Mouse (Mus musculus) lung, embryonic 14.5 days (tissue): ENCODE measurements around the gene Hist1h3e. TPM values are rescaled to one million over a fixed set of nuclear protein-coding genes. Genes with fewer than 3 reads are reported as not detected.

Experiments
- ATAC-seq: fragments of 200-750 bp; cut with Nextera tagmentation; 2 replicates; pipeline ENCODE4 v1.8.0; 2017; ENCODE audit warnings: mild to moderate bottlenecking, moderate TSS enrichment, moderate library complexity; ENCODE audit not compliant: insufficient read depth
- DNase-seq: peaks from one replicate; pipeline ENCODE4 v3.0.0-alpha.2; 2015
- H3K27ac ChIP-seq: fragments of 300-500 bp; sonication (generic); 2 replicates; pipeline ENCODE4 v1.5.1; 2014; ENCODE audit warnings: low read depth, mild to moderate bottlenecking, moderate library complexity
- H3K27me3 ChIP-seq: fragments of 300-500 bp; sonication (generic); 2 replicates; pipeline ENCODE4 v1.6.1; 2014; ENCODE audit warnings: low read length, control low read depth; ENCODE audit not compliant: insufficient read depth
- H3K36me3 ChIP-seq: fragments of 300-500 bp; sonication (generic); 2 replicates; pipeline ENCODE4 v1.6.1; 2014; ENCODE audit warnings: control low read depth; ENCODE audit not compliant: insufficient read depth
- H3K4me1 ChIP-seq: fragments of 300-500 bp; sonication (generic); 2 replicates; pipeline ENCODE4 v1.6.1; 2014; ENCODE audit warnings: antibody characterized with exemption, control low read depth; ENCODE audit not compliant: insufficient read depth
- H3K4me2 ChIP-seq: fragments of 300-500 bp; sonication (generic); 2 replicates; pipeline ENCODE4 v1.6.1; 2014; ENCODE audit warnings: mild to moderate bottlenecking
- H3K4me3 ChIP-seq: fragments of 300-500 bp; sonication (generic); 2 replicates; pipeline ENCODE4 v1.5.1; 2014; ENCODE audit warnings: low read depth, low read length
- H3K9ac ChIP-seq: fragments of 300-500 bp; sonication (generic); 2 replicates; pipeline ENCODE4 v1.6.1; 2014
- H3K9me3 ChIP-seq: fragments of 300-500 bp; sonication (generic); 2 replicates; pipeline ENCODE4 v1.6.1; 2016; ENCODE audit warnings: low read depth, low read length, control low read depth
- CTCF ChIP-seq: IDR thresholded peaks from 2 replicates; pipeline ENCODE4 v1.5.1; 2016; ENCODE audit warnings: antibody characterized with exemption, low read depth
- WGBS: fragments of 180-500 bp; shearing (Covaris S2); extraction: QIAGEN DNeasy Blood & Tissue Kit; methylation state at CpG from one replicate; pipeline ENCODE4 v1.1.7; 2014; 5-methylcytosine and 5-hydroxymethylcytosine counted together
- polyA plus RNA-seq: library from polyadenylated mRNA; unstranded; fragments of >200 nt; fragmentation: Nextera tagmentation; extraction: Ambion mirVana; gene quantifications from 2 replicates; pipeline ENCODE4 v1.2.1, GENCODE M21; 2014

Gene Hist1h3e
- polyA plus RNA-seq, 1 experiment from 2014 or later = 10.6 TPM

- peak; percentile 53 for ATAC-seq
These were observed 42.8 kb downstream of the Hist1h3e start for GRCm38 (mm10) chr13:23519416-23519815.

GRCm38 (mm10) chr13:23518885-23519284, 43.3 kb downstream of the Hist1h3e start:
- Histone ChIP-seq H3K4me3 (peak overlapping the region; percentile 56), H3K27ac (peak overlapping the region; percentile 61; the same call in 1 of the 2 replicates), H3K9me3 (no peaks in the 10 kb centered on the region), H3K27me3 (no peaks in the 10 kb centered on the region), H3K4me2 (peak overlapping the region; percentile 96), H3K4me1 (no peaks in the 10 kb centered on the region), H3K36me3 (no peaks in the 10 kb centered on the region), H3K9ac (0 out of 2 replicates have a peak overlapping the region, but pooled peaks have one; percentile 21)
- DNase-seq = peak; percentile 95
- ATAC-seq = peak; percentile 68
- under 1% methylated on average over 6 of the region's 6 CpGs for WGBS
- TF ChIP-seq CTCF = no peak

More at GRCm38 (mm10) chr13:23519416-23519815, 42.8 kb downstream of the Hist1h3e start:
- H3K27ac ChIP-seq = peak overlapping the region; percentile 61; the same call in 1 of the 2 replicates
- H3K9ac ChIP-seq = 0 out of 2 replicates have a peak overlapping the region, but pooled peaks have one; percentile 21
- no peaks in the 10 kb centered on the region for H3K9me3 ChIP-seq
- 0% methylated on average over 10 of the region's 10 CpGs for WGBS
- peak overlapping the region; percentile 96 for H3K4me2 ChIP-seq
- no peaks in the 10 kb centered on the region for H3K27me3 ChIP-seq
- no peaks in the 10 kb centered on the region for H3K36me3 ChIP-seq
- peak; percentile 97 for DNase-seq
- no peak for TF ChIP-seq CTCF
- no peaks in the 10 kb centered on the region for H3K4me1 ChIP-seq
- H3K4me3 ChIP-seq = peak overlapping the region; percentile 56

GRCm38 (mm10) chr13:23518295-23518603, 43.9 kb downstream of the Hist1h3e start:
- Histone ChIP-seq H3K27me3 (no peaks in the 10 kb centered on the region), H3K9ac (peak overlapping the region; percentile 27; the same call in 1 of the 2 replicates), H3K4me2 (peak overlapping the region; percentile 96), H3K4me3 (peak overlapping the region; percentile 56), H3K9me3 (no peaks in the 10 kb centered on the region), H3K4me1 (no peaks in the 10 kb centered on the region), H3K27ac (no peak overlapping the region), H3K36me3 (no peaks in the 10 kb centered on the region)
- no peak for TF ChIP-seq CTCF
- DNase-seq (no peak), ATAC-seq (no peak)
- WGBS = under 1% methylated on average over 6 of the region's 6 CpGs

GRCm38 (mm10) chr13:23517603-23518294, 44.4 kb downstream of the Hist1h3e start:
- no peaks in the 10 kb centered on the region for H3K36me3 ChIP-seq
- WGBS = 0% methylated on average over 27 of the region's 27 CpGs
- no peaks in the 10 kb centered on the region for H3K4me1 ChIP-seq
- no peaks in the 10 kb centered on the region for H3K9me3 ChIP-seq
- peak overlapping the region; percentile 56 for H3K4me3 ChIP-seq
- DNase-seq = peak; percentile 96
- peak overlapping the region; percentile 78; the same call in 1 of the 2 replicates for H3K27ac ChIP-seq
- peak; percentile 89 for ATAC-seq
- TF ChIP-seq CTCF = no peak
- no peaks in the 10 kb centered on the region for H3K27me3 ChIP-seq
- H3K4me2 ChIP-seq = peak overlapping the region; percentile 96
- peak overlapping the region; percentile 45 for H3K9ac ChIP-seq

GRCm38 (mm10) chr13:23516822-23517602, 45.2 kb downstream of the Hist1h3e start:
- peak overlapping the region; percentile 96 for H3K4me2 ChIP-seq
- no peaks in the 10 kb centered on the region for H3K36me3 ChIP-seq
- H3K27ac ChIP-seq = peak overlapping the region; percentile 78; the same call in 1 of the 2 replicates
- H3K4me1 ChIP-seq = no peaks in the 10 kb centered on the region
- WGBS = 0% methylated on average over 19 of the region's 19 CpGs
- ATAC-seq = peak; percentile 65
- DNase-seq = peak; percentile 93
- no peaks in the 10 kb centered on the region for H3K27me3 ChIP-seq
- H3K4me3 ChIP-seq = peak overlapping the region; percentile 56
- H3K9me3 ChIP-seq = no peaks in the 10 kb centered on the region
- H3K9ac ChIP-seq = peak overlapping the region; percentile 38
- no peak for TF ChIP-seq CTCF

- Histone ChIP-seq H3K4me1 (no peaks in the 10 kb centered on the region), H3K9me3 (no peaks in the 10 kb centered on the region), H3K36me3 (no peaks in the 10 kb centered on the region), H3K4me2 (peak overlapping the region; percentile 96), H3K27me3 (no peaks in the 10 kb centered on the region), H3K4me3 (peak overlapping the region; percentile 56), H3K27ac (no peak overlapping the region), H3K9ac (peak overlapping the region; percentile 27; the same call in 1 of the 2 replicates)
- ATAC-seq (no peak), DNase-seq (peak; percentile 37)
- WGBS = 44% methylated on average over 15 of the region's 15 CpGs
- no peak for TF ChIP-seq CTCF
These were observed 46.1 kb downstream of the Hist1h3e start for GRCm38 (mm10) chr13:23515826-23516620.
